Mouse (Mus musculus) CD4-positive naive resting alpha-beta T cell, adult 76 days (primary cell): Measurements from ENCODE around the gene Gpatch11. TPM values are rescaled to one million over a fixed set of nuclear protein-coding genes. Genes with fewer than 3 reads are reported as not detected.

Experiments
- total RNA-seq: library from RNA; stranded (reverse); gene quantifications from one replicate; pipeline ENCODE4 v1.2.4, GENCODE M21; 2023

Gene Gpatch11
- total RNA-seq: 27.1 TPM

DNA sequence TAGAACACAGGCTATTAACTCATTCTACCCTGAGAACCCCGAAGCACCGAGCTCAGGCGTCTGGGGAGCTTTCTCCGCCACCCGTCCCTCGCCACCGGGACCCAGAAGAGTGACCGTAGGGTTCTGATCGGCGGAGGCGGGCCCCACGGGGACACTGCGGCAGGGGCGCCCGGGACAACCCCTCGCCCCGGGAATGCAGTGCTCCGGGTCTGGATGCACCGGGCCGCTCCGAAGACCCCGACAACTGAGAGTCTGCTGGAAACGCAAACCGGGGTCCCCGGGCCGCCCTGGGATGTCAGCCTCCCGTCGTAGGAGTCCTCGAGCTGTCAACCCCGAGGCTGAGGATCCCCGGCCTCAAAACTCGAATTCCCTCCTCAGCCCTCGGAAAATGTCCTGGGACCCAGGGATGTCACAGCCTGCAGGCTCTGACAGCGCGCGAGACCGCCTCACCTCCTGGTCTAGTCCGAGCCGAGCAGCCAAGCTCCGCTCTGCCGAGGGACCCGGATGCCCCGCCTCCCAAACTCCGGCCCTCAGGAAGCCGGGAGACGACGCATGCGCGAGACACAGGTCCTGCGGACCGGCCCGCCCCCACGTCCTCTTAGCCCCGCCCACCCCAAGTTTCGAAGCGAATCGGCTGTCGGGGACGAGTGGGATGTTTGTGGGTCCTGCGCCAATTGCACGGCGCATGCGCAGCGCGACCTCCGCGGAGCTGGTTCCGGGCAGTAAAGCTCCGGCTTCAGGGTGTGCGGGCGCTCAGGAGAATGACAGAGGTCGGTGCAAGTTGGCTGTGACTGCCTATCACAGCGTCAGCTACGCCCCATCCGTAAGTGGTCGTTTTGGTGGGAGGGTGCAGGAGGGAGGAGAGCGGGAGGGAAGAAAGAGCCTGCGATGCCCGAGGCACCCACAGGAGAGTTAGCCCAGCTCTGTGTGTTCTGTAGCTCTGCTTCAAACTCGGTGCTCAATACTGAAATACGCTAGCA, at the start of gene Gpatch11, which contains the start of gene Heatr5b:
TSS of gene Gpatch11 (plus strand) at position 712 of the 980 bp plus-strand sequence.
TSS of gene Heatr5b (minus strand) at position 509 of the 980 bp plus-strand sequence.

DNA sequence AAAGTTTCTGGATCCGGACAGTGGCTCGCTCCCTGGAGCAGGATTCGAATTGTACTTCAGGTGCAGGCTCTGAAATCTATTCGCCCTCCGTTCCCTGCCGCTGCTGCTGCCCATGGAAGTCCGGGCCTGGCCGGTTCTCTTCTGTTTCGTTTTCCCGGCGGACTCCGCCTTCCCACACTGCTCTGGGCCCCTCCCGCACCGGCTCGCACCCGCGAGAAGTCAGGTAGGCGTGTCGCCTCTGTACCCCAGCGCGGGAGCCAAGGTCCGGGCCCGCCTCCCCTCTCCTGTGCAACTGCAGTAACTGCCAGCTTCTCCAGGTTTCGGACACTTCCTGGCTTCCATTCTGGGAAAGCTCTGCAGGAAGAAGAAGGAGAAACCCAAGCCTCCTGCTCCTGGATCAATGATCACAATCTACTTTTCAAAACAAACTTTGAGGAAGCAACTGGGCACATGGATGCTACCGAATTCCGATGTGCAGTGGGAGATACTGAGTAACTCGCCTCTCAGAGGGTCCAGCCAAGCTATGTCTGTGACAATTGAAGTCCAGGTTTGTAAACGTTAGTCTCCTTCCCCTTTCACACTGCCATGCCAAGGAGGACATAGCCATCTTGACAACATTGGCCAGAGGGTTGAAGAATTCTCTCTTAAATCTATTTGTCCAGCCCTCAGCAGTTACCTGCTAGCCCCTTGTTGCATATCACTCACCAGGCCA, 47.2 kb downstream of the Gpatch11 start, which contains the start of gene Eif2ak2:
TSS of gene Eif2ak2 (minus strand) at position 173 of the 712 bp plus-strand sequence.

Other genes with a start within 250 kb of the Gpatch11 start
- gene Strn, start 98.4 kb upstream of the Gpatch11 start, total RNA-seq: 28.0 TPM
- 30.7 TPM for gene Heatr5b, start 203 bp upstream of the Gpatch11 start, total RNA-seq
- gene Eif2ak2, start 47.0 kb downstream of the Gpatch11 start, total RNA-seq: 14.1 TPM
- not detected for gene Sult6b1, start 71.4 kb downstream of the Gpatch11 start, total RNA-seq
- gene Cebpzos, start 80.9 kb downstream of the Gpatch11 start, total RNA-seq: 8.6 TPM
- gene Cebpz, start 101.5 kb downstream of the Gpatch11 start, total RNA-seq: 111 TPM
- 13.5 TPM for gene Ndufaf7, start 101.6 kb downstream of the Gpatch11 start, total RNA-seq
- 50.5 TPM for gene Prkd3, start 185.2 kb downstream of the Gpatch11 start, total RNA-seq
- gene Qpct, start 216.3 kb downstream of the Gpatch11 start, total RNA-seq: 2.2 TPM